Mouse (Mus musculus): ENCODE results near the gene Abcb8. TPM values are rescaled to one million over a fixed set of nuclear protein-coding genes. Genes with fewer than 3 reads are reported as not detected.
"Not testable (repeated sequence)": the region's sequence is repeated elsewhere in the genome, so short reads cannot be mapped to it uniquely, and the experiment has no call there.

The Abcb8 gene
- polyA plus RNA-seq, 2 experiments from 2014 or later, result 15.3 to 21.6 TPM

DNA sequence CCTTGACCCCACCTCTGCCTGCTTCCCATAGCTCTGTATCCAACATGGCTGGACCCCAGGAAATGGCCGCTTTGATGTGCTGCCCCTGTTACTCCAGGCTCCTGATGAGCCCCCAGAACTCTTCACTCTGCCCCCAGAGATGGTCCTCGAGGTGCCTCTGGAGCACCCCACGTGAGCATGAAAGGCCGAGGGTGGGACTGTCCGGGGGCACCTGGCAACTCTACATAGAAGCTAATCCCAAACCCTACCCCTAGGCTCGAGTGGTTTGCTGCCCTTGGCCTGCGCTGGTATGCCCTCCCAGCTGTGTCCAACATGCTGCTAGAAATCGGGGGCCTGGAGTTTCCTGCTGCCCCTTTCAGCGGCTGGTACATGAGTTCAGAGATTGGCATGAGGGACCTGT lies 23.7 kb upstream of the Abcb8 start:
- no peak for ATAC-seq

DNA sequence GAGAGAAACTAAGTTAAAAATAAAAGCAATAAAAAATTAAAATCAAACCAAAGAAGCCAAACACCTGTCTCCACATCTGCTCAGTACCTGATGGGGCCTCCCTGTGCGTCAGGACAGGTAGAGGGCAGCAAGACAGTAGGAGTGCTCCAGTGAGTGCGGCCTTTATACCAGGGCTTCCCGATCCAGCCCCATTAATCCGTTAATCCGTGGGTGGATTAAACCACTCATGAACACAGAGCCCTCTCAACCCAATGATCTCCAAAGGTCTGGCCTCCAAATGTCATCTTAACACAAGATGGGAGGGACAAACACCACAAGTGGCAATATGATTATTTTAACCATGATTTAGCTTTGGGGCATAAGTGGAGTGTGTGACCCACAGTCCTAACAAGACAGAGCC lies 19.7 kb upstream of the Abcb8 start:
- no peak for ATAC-seq

DNA sequence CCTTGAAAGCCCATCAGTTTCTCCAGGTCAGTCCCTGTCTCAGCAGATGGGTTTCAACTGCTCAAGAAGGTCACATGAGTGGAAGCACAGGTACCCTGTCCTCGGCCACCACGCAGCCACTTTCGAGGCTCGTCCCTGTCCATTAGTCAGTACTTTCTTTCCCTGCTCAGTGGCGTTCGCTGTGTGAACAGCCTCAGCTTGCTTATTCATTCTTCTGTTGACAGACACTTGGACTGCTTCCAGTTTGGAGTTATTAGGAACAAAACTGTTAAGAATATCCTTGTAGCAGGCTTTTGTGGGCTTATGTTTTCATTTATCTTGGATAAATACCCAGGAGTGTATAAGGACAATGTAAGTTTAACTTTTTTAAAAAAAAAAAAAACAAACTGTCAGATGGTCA lies 19.2 kb upstream of the Abcb8 start:
- no peak for ATAC-seq

DNA sequence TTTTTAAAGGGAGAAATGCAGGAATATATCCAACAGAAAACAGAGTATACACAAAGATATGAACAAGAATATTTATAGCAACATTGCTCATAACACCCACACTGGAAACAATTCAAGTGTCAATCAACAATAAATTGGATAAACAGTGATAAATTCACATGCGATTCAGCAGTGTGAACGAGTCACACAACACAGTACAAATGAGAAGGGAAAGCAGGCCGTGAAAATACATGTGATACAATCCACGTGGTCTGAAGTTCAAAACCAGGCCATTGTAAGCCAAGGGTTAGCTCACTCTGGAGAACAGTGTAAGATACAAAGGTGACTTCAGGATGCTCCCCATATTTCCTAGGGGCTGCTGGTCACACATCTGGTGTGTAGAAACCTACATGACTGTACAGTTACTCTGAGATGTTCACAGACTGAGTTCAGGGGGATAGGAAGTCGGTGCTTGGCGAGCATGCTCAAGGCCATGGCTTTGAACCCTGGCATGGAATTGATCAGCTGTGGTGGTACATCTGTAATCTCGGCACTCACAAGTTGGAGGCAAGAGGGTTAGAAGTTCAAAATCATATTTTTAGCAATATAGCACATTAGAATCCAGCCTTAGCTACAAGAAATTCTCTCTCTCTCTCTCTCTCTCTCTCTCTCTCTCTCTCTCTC lies 18.7 kb upstream of the Abcb8 start:
- no peak for ATAC-seq

DNA sequence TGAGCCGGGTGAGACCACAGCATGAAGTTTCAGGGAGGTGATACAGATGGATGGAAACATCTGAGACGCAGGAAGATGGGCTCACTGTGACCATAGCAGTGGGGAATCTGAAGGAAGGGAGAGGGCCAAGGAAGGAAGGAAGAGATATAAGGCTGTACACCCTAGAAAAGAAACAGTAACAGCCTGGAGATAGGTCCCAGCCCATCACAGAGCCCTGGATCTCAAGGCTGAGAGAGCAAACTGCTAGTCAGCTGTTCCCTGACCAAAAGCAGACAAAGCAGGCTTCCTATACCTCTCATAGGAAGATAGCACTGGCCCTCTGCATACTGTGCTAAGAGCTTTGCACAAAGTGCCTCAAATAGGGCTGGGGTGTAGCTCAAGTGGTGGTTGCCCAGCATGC lies 14.8 kb upstream of the Abcb8 start:
- no peak for ATAC-seq

DNA sequence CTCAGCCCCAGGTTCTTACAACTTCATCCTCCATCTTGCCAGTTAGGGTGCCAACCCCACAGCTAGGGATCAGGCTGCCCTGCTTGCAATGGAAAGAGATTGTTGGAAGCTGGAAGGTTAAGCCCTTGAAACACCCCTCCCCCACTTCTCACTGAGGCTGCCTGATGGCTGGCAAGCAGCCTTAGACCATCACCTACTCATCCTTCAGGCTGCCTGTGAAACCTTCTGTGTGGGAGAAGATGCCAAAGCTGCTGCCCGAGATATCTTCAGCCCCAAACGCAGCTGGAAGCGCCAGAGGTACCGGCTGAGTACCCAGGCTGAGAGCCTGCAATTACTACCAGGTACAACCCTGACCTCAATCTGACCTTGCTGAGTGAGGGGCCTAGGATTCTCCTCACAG lies 14.0 kb upstream of the Abcb8 start:
- ATAC-seq, result no peak

DNA sequence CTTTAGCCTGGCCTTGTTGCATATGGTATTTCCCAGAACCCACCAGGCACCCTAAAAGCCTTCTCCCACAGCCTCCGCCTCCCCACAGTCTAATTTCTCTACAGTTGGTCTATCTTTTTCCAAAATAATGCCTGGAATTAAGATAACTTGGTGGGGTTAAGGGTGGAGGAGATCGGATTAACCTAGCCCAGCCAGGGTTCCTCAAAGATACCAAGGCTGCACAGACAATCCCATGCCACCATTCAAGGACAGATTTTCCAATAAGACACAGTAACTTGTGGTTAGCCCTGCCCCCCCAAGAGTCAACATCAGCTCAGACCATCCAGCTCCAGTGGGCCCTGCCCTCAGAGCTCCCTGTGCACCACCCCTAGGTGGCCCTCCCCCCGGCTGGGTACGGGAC lies 13.0 kb upstream of the Abcb8 start:
- no peak for ATAC-seq

DNA sequence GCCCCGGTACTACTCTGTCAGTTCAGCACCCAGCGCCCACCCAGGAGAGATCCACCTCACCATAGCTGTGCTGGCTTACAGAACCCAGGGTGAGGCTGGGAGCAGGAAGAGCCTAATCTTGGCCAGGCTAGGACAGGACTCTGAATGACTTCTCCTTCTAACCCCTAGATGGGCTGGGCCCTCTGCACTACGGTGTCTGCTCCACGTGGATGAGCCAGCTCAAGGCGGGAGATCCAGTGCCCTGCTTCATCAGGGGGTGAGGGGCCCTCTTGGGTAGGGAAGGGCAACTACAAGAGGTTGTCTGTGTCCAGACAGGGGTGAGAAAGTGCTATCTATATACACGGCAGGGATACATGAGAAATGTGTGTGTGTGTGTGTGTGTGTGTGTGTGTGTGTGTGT lies 12.0 kb upstream of the Abcb8 start:
- no peak for ATAC-seq

DNA sequence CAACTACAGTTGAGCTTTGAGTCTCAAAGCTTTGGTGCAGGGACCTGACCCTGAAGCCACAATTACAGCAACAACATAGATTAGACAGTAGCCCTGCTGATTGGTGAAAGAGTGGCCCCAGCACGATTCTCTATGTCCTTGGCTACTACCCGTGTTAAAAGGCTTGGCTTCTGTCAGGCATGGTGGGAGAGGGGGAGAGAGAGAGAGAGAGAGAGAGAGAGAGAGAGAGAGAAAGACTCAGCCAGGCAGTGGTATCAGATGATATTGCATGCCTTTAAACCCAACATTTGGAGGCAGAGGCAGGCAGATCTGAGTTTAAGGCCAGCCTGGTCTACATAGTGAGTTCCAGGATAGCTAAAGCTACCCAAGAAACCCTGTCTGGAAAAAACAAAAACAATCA lies 11.5 kb upstream of the Abcb8 start:
- ATAC-seq, result no peak

DNA sequence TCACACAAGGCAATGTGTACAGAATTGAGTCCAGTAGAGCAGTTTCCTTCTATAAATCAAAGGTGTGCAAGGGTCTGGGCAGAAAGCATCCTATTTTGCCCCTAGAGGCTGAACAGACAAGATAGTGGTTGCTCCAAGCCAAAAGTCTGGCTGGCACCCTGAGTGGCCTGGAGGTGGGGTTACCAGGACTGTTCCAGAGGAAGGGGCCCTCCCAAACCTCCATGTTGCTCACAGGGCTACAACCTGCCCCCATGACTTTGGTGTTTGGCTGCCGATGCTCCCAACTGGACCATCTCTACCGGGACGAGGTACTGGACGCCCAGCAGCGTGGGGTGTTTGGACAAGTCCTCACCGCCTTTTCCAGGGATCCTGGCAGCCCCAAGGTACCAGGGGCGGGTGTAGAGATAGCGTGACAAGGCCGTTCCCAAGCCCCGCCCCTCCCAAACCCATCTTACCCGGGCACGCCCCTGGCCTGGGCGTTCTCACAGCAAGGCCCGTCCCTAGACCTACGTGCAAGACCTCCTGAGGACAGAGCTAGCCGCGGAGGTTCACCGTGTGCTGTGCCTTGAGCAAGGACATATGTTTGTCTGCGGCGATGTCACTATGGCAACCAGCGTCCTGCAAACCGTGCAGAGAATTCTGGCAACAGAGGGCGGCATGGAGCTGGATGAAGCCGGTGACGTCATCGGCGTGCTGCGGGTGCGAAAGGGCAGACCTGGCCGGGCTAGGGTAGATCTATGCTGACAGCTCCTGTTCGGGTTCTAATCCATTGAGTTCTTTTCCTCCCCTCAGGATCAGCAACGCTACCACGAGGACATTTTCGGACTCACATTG lies 10.2 kb upstream of the Abcb8 start:
- peak; percentile 78 for ATAC-seq

DNA sequence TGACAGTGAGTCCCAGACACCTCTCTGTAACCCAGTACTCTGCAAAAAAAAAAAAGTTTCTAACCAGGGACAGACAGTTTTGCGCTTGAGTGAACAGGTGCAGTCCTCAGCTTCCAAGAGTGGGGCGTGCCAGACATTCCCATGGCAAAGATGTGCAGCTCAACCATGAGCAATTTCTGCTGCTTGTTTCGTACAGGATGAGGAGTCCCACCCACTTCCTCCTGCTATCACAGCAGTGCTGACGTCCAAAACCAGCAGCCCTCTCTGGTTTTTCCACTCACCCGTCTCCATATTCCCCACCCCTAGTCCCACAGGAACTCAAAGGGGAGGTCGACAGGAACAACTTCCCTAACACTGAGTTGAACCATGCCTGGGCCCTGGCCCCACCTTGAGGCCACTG lies 9.1 kb upstream of the Abcb8 start:
- peak; percentile 33 for ATAC-seq

DNA sequence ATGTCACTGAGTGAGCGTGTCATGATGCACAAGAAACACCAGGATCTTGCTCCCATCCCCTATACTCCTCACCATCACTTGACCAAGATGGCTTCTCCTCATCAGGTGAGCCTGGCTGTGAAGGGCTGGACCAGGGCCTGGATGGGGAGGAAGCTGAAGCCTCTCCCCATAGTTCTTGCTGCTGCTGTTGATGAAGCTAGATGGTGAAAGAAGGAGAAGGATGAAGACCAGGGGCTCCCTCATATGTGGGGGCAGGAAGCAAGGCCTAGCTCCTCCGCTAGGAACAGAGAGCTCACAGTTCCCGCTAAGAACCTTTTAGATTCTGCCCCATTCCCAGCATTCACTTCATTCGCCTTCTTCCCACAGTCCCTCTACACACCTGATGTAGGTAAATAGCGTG lies 8.1 kb upstream of the Abcb8 start:
- no peak for ATAC-seq

DNA sequence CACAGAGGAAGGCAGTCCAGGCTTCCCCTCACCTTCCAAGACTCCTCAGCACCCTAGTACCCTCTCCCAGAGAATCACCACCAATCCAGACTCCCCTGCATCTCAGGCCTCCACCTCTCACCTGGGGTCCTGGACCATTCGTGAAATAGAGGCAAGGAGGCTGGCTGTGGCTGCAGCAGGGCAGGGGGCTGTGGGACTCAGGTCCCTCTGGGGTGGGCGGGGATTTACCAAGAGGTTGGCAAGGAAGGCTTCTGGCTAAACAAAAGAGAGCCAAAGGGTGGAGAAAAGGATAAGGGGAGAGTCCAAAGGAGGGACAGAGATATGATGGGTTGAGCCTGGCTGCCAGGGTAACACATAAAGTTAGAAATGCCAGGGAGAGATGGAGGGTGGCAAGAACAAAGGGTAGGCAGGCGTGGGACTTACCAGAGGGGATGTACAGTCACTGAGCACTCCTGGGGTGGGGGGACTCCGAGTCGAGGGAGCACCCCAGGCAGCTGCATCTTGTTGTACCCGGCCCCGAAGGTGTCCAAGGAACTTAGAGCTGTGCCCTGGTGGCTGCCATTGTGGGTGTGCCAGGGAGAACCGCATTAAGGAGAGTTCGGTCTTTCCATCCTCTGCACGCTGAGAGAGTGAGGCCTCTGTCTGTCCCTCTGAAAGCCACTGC lies 7.4 kb upstream of the Abcb8 start:
- ATAC-seq, result no peak

DNA sequence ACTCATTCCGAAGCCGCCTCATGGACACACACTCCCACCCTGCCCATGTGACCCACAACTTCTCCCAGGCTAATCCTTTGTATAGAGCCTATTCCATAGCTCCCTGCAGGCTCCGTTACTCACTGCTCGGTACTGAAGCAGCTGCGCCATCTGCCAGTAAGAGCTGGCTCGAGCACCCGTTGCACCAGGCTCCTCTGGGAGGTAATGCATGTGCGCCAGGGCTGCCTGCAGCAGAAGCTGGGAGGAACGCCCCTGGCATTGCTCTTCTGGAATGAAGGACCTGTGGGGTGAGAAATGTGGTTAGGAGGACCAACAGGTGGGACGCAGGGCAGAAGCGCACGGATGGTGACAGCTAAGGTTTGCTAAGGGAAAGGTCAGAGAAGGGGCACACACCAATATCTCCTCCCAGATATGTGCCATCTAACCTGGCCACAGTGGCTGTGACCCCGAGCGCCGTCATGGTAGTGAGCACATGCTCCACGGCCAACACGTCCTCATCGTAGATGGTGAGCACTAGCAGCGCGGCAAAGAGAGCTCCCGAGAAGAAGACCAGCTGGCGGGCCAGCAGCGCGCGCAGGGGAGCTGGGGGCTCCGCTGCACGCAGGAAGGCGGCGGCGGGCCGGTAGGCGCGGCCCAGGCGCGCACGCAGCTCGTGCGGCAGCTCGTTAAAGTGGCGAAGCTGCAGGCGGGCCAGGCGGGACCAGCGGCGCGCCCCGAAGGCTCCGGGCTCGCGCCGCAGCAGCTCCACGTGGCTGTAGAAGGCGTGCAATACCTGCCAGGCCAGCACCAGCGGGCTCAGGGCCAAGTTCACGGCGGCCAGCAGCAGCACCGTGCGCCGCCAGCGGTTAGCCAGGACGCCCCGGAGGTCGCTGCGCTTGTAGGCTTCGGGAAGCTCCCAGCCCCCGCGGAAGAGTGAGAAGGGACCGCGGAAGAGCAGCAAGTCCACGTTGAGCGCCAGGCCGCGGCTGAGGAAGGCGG lies 5.9 kb upstream of the Abcb8 start:
- peak; percentile 21 for ATAC-seq

DNA sequence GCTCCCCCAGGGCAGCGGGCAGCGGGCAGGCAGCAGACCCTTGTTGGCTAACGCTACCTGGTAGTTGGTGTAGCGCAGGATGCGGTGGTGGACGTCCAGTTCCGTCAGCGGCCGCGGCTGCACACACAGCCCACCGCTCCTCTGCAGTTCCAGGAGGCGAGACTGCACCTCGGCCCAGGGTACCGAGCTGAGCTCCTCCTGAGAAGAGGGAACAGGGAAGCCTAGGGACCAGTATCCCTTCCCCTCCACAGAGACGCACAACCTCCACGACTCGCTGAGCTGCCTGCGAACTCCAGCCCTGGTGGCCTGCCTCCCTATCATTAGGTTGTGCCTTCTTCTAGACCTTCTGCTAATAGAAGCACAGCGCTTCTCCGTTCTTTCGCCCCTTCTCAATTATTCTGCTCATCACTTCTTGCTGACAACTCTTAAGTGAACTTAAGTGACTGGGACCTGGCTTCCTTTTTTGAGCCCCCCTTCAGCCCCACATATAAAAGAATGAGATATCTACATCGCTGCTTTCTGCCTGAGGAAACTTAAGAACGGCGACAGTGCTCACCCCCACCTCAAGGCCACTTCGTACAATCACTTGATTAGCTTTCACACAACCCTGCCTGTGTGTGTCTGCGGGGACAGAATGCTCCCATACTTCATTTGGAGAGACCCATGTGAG lies 5.1 kb upstream of the Abcb8 start:
- ATAC-seq, result no peak

DNA sequence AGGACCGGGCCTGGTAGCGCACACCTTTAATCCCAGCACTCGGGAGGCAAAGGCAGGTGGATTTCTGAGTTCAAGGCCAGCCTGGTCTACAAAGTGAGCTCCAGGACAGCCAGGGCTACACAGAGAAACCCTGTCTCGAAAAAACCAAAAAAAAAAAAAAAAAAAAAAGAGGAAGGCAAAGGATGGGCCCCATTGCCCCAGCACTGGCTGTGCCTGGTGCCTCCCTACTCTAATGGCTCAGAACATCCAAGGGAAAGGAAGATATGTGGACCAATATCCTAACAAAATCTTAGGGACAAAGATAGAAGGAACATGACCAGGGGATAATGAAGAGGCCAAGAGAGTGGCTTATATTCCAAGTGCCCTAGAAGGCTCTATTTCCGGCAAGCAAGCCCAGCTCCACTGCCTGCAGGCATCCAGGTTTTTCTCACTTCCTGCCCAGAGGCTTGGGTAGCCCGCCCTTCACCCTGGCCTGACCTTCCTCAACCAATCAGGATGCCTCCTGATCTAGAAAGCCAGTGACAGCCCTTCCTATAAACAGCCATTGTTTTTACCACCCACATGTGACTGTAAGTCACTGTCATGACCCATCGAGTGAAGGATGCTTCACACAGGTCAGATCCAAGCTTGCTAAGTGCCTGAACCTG lies 4.3 kb upstream of the Abcb8 start:
- peak; percentile 52 for ATAC-seq

DNA sequence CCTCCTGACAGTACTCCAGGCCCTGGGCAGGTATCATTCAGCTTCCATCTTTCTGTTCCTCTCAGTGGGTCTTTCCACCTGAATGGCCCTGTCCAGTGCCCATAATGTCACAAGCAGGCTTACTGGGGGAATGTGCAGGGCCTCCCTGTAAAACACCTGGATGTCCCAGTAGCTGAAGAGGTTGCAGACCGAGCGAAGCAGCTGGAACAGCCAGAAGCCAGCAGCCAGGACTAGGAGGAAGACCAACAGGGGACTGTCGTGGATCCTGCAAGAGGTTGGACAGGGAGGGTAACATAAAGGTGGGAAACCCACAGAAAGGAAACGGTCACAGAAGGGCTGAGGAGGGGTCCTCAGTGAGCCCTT lies 3.8 kb upstream of the Abcb8 start:
- no peak for ATAC-seq

DNA sequence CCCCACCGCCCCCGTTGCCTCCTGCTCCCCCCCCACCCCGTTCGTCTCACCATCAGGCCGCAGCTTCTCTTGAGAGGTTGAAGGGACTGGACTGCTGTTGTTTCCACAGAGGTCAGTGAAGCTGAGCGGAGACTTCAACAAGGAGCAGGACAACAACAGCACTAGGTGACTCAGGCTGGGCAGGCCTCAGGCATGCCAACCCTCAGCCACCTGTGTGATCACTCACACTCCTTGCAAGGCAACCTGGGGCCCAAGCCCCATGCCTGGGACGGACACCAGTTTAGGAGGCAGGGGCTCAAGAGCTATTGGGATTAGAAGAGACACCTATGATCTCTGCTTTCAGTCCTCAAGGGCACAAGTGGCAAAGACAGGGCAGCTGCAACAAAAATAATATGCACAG lies 1.6 kb upstream of the Abcb8 start, which contains the start of gene Atg9b:
Gene Atg9b, minus strand, starts transcription at position 280 of the 400 bp plus-strand sequence.
- ATAC-seq, result no peak

DNA sequence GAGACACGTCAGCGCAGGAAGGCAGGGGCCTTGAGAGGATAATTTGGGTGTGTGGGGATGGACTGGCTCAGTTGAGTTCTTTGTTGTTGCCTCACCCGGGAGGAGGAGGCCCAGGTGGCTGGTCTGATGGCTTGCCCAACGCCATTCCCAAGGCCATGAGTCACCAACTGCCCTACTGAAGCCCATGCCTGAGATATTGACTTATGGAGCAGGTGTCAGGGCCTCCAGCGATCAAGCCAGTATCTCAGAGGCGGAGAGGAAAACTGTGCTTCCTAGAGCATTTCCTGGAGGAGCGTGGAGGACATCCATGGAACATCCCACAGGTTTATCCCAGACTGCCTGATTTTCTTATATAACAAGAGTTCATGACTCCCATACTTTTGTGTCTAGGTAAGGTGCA lies 739 bp upstream of the Abcb8 start:
- ATAC-seq, result no peak

DNA sequence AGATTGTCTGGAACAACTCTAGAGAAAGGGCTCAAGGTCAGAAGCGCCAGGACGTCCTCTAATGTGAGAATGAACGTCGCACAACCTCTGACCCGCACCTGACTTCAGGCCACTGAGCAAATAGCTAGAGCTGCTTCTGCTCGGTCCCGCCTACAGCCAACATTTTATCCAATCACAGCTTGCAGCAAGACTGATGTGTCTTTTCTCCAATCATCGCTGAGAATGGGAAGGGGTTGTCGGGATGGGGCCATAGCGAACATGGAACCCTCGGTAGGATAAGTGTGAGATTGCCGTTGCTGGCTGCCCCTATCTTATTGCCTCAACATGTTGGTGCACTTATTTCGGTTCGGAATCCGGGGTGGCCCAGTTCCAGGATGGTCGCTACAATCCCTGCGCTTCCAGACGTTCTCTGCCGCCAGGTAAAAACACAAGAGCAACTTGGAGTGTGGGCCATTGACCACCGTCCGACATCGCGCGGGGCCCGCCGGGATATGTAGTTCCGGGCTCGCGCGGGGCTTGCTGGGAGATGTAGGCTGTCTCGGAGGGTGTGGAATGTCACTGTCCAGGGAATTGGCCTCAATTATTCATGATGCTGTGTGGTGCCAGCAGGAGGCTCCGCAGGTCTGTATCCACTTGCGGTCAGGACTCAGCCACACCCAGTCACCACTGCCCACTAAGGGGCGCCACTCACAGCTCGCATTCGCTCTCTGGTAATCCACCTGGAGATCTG lies 867 bp downstream of the Abcb8 start:
- ATAC-seq, result peak; percentile 83

DNA sequence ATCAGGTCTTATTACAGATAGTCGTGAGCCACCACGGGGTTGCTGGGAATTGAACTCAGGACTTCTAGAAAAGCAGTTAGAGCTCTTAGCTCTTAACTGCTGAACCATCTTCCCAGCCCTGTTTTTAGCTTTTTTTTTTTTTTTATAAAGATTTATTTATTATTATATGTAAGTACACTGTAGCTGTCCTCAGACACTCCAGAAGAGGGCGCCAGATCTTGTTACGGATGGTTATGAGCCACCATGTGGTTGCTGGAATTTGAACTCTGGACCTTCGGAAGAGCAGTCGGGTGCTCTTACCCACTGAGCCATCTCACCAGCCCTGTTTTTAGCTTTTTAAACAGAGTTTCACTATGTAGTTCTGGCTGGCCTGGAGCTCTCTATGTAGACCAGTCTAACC lies 2.8 kb downstream of the Abcb8 start:
- ATAC-seq, result not testable (repeated sequence)
